Mouse (Mus musculus) frontal cortex, postnatal 25 days (tissue): ENCODE results near the gene Olfr1263.

ENCODE experiments used
- DNase-seq, 2 experiments: peaks; one replicate each; pipeline ENCODE4 v3.0.0; 2022; ENCODE audit warnings: low spot score in 2 of 2

Gene Olfr1263

DNA sequence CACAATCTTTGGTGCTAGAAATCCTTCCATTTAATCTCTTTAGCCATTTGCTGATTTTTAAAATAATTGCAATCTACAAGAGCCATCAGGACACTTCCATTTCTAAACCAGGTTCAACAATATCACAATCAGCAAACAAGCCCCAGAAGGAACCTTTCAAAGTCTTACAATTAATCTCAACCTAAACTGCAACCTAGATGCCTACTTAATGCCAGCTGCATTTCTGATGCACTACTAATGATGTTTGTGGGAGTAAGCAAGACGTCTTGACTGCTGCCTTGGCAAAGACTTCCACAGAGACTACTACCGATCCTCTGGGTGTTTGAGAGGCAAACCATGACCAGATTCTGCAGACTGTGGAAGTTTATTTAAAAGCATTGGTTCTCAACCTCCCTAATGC, at the start of gene Olfr1263:
Olfr1263 (plus strand) TSS at position 301 of the 400 bp plus-strand sequence.
- DNase-seq, result no peak

- no peak for DNase-seq
These were observed 37.7 kb upstream of the Olfr1263 start, which contains the start of gene Olfr1260 for GRCm38 (mm10) chr2:89974184-89974583. TSS of gene Olfr1260 (plus strand) at chr2:89974340.

GRCm38 (mm10) chr2:89977709-89978108, 34.2 kb upstream of the Olfr1263 start:
- no peak for DNase-seq

DNA sequence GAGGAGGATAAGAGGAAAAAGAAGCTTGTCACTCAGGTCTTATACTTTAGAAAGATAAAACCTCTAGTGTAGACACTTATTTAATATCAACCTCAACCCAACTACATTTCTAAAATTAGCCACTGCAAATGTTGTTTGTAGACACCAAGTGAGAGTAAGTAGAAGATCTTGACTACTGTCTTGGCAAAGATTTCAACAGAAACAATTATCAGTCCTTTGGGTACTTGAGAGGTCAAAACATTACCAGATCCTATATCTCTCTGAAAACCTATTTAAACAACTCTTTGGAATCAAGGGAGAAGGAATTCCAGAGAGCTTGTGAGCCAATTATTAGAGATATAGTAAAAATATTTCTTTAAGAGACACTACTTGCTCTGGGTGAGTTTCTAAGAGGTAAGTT, 21.0 kb upstream of the Olfr1263 start, which contains the start of gene Olfr1261:
Olfr1261 (plus strand) TSS at position 301 of the 400 bp plus-strand sequence.
- DNase-seq, result no peak

- DNase-seq, result no peak
These were observed 12.1 kb upstream of the Olfr1263 start, which contains the start of gene Olfr1262 for GRCm38 (mm10) chr2:89999845-90000244. TSS of gene Olfr1262 (plus strand) at chr2:90000145.

- no peak for DNase-seq
These were observed 13.5 kb downstream of the Olfr1263 start, which contains the start of gene Olfr1264 for GRCm38 (mm10) chr2:90025477-90025876. TSS of gene Olfr1264 (minus strand) at chr2:90025577.

GRCm38 (mm10) chr2:90035037-90035436, 23.1 kb downstream of the Olfr1263 start, which contains the start of gene Olfr1265:
TSS of gene Olfr1265 (plus strand) at chr2:90035337.
- DNase-seq, result no peak

GRCm38 (mm10) chr2:90063494-90063893, 51.6 kb downstream of the Olfr1263 start, which contains the start of gene Olfr140:
TSS of gene Olfr140 (minus strand) at chr2:90063594.
- DNase-seq, result no peak
